Mouse (Mus musculus): ENCODE measurements at regions not wholly inside any gene's neighbourhood (a gene's known extent, or its start where the extent isn't known, plus 50 kb on each side); places are given as distances from the start of the nearest gene placed in this dataset.
"Not testable (repeated sequence)": the region's sequence is repeated elsewhere in the genome, so short reads cannot be mapped to it uniquely, and the experiment has no call there.

DNA sequence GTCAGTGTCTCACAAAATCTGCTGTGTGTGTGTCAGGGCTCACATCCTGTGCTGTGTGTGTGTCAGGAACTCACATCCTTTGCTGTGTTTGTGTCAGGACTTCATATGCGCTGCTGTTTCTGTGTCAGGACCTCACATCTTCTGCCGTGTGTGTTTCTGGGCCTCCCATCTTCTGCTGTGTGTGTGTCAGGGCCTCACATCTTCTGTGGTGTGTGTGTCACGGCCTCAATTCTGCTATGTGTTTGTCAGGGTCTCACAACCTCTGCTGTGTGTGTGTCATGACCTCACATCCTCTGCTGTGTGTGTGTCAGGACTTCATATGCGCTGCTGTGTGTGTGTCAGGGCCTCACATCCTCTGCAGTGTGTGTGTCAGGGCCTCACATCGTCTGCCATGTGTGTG lies 137.5 kb downstream of the Asmt start:
- not testable (repeated sequence) for ATAC-seq (replicated peaks; ENCODE audit: insufficient number of reproducible peaks, low FRiP score, low TSS enrichment, poor library complexity, severe bottlenecking)

DNA sequence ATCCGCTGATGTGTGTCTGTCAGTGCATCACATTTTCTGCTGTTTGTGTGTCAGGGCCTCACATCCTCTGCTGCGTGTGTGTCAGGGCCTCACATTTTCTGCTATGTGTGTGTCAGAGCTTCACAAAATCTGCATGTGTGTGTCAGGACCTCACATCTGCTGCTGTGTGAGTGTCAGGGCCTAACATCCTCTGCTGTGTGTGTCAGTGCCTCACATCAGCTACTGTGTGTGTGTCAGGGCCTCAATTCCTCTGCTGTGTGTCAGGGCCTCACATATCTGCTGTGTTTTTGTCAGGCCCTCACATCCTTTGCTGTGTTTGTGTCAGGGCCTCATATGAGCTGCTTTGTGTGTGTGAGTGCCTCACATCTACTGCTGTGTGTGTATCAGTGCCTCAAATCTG lies 142.9 kb downstream of the Asmt start:
- no peak for ATAC-seq (replicated peaks; ENCODE audit: insufficient number of reproducible peaks, low FRiP score, low TSS enrichment, poor library complexity, severe bottlenecking)

DNA sequence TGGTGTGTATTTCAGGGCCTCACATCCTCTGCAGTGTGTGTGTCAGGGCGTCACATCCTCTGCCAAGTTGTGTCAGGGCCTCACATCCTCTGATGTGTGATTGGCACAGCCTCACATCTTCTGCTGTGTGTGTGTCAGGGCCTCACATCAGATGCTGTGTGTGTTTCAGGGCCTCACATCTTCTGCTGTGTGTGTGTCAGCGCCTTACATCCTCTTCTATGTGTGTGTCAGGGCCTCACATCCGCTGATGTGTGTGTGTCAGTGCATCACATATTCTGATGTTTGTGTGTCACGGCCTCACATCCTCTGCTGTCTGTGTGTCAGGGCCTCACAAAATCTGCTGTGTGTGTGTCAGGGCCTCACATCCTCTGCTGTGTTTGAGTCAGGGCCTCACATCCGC lies 168.7 kb downstream of the Asmt start:
- not testable (repeated sequence) for ATAC-seq (replicated peaks; ENCODE audit: insufficient number of reproducible peaks, low FRiP score, low TSS enrichment, poor library complexity, severe bottlenecking)

DNA sequence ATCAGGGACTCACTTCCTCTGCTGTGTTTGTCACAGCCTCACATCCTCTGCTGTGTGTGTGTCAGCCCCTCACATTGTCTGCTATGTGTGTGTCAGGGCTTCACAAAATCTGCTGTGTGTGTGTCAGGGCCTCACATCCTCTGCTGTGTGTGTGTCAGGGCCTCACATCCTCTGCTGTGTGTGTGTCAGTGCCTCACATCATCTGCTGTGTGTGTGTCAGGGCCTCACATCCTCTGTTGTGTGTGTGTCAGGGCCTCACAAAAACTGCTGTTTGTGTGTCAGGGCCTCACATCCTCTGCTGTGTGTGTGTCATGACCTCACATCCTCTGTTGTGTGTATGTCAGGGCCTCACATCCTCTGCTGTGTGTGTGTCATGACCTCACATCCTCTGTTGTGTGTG lies 169.1 kb downstream of the Asmt start:
- ATAC-seq (replicated peaks; ENCODE audit: insufficient number of reproducible peaks, low FRiP score, low TSS enrichment, poor library complexity, severe bottlenecking), result not testable (repeated sequence)

DNA sequence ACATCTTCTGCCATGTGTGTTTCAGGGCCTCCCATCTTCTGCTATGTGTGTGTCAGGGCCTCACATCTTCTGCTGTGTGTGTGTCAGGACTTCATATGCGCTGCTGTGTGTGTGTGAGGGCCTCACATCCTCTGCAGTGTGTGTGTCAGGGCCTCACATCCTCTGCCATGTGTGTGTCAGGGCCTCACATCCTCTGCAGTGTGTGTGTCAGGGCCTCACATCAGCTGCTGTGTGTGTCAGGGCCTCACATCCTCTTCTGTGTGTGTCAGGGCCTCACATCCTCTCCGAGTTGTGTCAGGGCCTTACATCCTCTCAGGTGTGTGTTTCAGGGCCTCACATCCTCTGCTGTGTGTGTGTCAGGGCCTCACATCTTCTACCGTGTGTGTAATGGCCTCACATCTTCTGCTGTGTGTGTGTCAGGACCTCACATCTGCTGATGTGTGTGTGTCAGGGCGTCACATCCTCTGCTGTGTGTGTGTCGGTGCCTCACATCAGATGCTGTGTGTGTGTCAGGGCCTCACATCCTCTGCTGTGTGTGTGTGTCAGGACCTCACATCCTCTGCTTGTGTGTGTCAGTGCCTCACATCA lies 170.5 kb downstream of the Asmt start:
- not testable (repeated sequence) for ATAC-seq (replicated peaks; ENCODE audit: insufficient number of reproducible peaks, low FRiP score, low TSS enrichment, poor library complexity, severe bottlenecking)

DNA sequence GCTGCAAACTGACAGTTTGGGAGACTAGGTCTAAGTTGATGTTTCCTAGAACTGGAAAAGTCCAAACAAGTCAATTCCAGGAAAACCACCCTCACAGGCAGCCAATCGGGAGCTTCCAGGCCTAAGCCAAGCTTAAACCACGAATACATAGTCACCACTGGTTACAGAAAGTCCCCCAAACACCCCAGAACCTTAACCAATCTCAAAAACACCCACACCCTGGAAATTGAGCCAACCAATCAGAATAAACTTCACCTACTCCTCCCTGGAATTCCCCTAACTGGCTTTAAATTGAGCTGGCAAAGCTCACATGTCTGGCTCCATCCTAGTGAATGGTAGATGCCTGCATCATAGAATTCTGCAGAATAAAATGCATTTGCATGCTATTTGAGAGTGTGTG lies 204.2 kb downstream of the Asmt start:
- not testable (repeated sequence) for ATAC-seq (replicated peaks; ENCODE audit: insufficient number of reproducible peaks, low FRiP score, low TSS enrichment, poor library complexity, severe bottlenecking)

DNA sequence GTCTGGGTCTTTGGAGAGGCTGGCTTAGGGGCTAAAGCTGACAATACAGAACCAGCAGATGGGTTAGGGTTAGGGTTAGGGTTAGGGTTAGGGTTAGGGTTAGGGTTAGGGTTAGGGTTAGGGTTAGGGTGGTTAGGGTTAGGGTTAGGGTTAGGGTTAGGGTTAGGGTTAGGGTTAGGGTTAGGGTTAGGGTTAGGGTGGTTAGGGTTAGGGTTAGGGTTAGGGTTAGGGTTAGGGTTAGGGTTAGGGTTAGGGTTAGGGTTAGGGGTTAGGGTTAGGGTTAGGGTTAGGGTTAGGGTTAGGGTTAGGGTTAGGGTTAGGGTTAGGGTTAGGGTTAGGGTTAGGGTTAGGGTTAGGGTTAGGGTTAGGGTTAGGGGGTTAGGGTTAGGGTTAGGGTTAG lies 208.4 kb downstream of the Asmt start:
- ATAC-seq (replicated peaks; ENCODE audit: insufficient number of reproducible peaks, low FRiP score, low TSS enrichment, poor library complexity, severe bottlenecking), result peak; percentile 78
